Mouse (Mus musculus): ENCODE measurements at regions not wholly inside any gene's neighbourhood (a gene's known extent, or its start where the extent isn't known, plus 50 kb on each side); places are given as distances from the start of the nearest gene placed in this dataset.

- in situ Hi-C loops (cut with MboI; ENCODE audit: low pct_ligation_motif_present, low pct_unique_long_range_greater_than_20kb, low sequenced_read_pairs) (no loop called here), dilution Hi-C loops (cut with MboI; ENCODE audit: extremely low pct_ligation_motif_present, extremely low pct_unique_long_range_greater_than_20kb, low sequenced_read_pairs) (no loop called here)
- no peak overlapping the region for H3K27ac ChIP-seq (ENCODE audit: insufficient read depth, low read depth)
- no peak overlapping the region for H3K9ac ChIP-seq (ENCODE audit: insufficient read depth, low read depth)
- no peak for DNase-seq (ENCODE audit: extremely low read depth)
- no peaks in the 10 kb centered on the region for H3K9me3 ChIP-seq (replicated peaks; ENCODE audit: low read length)
- no peak for TF ChIP-seq ZC3H11A (IDR thresholded peaks at IDR 0.05; ENCODE audit: low read depth, low read length)
- no peak for TF ChIP-seq JUN (IDR thresholded peaks at IDR 0.05; ENCODE audit: insufficient read depth, low read depth, low read length)
- TF ChIP-seq CHD1 (IDR thresholded peaks at IDR 0.05; ENCODE audit: low read depth, low read length): no peak
- no peak for TF ChIP-seq TCF12 (IDR thresholded peaks at IDR 0.05; ENCODE audit: low read depth, low read length)
- TF ChIP-seq MAFK (IDR thresholded peaks at IDR 0.05; ENCODE audit: insufficient replicate concordance, low read length): no peak
- TF ChIP-seq MAX (IDR thresholded peaks at IDR 0.05; ENCODE audit: low read length): no peak
- no peak for TF ChIP-seq ZMIZ1 (IDR thresholded peaks at IDR 0.05; ENCODE audit: low read depth, low read length)
- no peaks in the 10 kb centered on the region for H3K4me1 ChIP-seq (ENCODE audit: control insufficient read depth in 1 of 2, insufficient read depth in 2 of 2)
- H3K4me2 ChIP-seq (ENCODE audit: insufficient read depth, low read depth, poor library complexity, severe bottlenecking): no peak overlapping the region
- H3K4me3 ChIP-seq (replicated peaks in 1 of 3; ENCODE audit: low read depth in 2 of 3, low read length in 2 of 3, poor library complexity in 1 of 3): no peak overlapping the region
- no peaks in the 10 kb centered on the region for H3K79me2 ChIP-seq (replicated peaks; ENCODE audit: control insufficient read depth, extremely low read depth, insufficient read depth, poor library complexity, severe bottlenecking)
- H3K36me3 ChIP-seq (replicated peaks in 1 of 2; ENCODE audit: control insufficient read depth in 1 of 2, insufficient read depth in 1 of 2, low read length in 1 of 2): no peaks in the 10 kb centered on the region
- no peaks in the 10 kb centered on the region for H3K27me3 ChIP-seq (replicated peaks)
Observed at GRCm38 (mm10) chr10:37841842-37842241, 703.1 kb upstream of the Marcks start.

DNA sequence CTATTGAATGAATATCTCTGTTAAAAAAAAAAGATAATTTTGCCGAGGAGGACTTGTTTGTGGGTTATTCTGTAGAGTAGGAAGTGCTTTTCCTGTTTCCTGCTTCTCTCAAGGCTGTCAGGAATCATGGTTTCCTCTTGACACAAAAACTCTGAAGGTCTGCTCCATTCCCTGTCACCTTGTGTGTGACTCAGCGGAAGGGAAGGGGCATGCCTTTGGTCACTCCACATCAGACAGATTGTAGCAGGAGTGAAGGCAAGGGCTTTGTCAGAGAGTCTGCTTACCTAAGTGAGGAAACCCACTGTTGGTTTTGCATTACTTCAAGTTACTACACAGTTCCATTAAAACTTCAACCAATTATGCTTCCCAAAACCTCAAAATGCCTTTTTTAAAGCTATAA, 699.0 kb upstream of the Marcks start:
- Histone ChIP-seq H3K9me3 (replicated peaks; ENCODE audit: low read length) (no peaks in the 10 kb centered on the region), H3K36me3 (replicated peaks in 1 of 2; ENCODE audit: control insufficient read depth in 1 of 2, insufficient read depth in 1 of 2, low read length in 1 of 2) (no peaks in the 10 kb centered on the region), H3K27me3 (replicated peaks) (no peaks in the 10 kb centered on the region), H3K9ac (ENCODE audit: insufficient read depth, low read depth) (no peak overlapping the region), H3K79me2 (replicated peaks; ENCODE audit: control insufficient read depth, extremely low read depth, insufficient read depth, poor library complexity, severe bottlenecking) (no peaks in the 10 kb centered on the region), H3K27ac (ENCODE audit: insufficient read depth, low read depth) (no peak overlapping the region), H3K4me3 (replicated peaks in 1 of 3; ENCODE audit: low read depth in 2 of 3, low read length in 2 of 3, poor library complexity in 1 of 3) (no peak overlapping the region), H3K4me2 (ENCODE audit: insufficient read depth, low read depth, poor library complexity, severe bottlenecking) (no peak overlapping the region), H3K4me1 (ENCODE audit: control insufficient read depth in 1 of 2, insufficient read depth in 2 of 2) (no peaks in the 10 kb centered on the region)
- in situ Hi-C loops (cut with MboI; ENCODE audit: low pct_ligation_motif_present, low pct_unique_long_range_greater_than_20kb, low sequenced_read_pairs): no loop called here
- dilution Hi-C loops (cut with MboI; ENCODE audit: extremely low pct_ligation_motif_present, extremely low pct_unique_long_range_greater_than_20kb, low sequenced_read_pairs): no loop called here
- no peak for TF ChIP-seq CHD1 (IDR thresholded peaks at IDR 0.05; ENCODE audit: low read depth, low read length)
- no peak for TF ChIP-seq ZNF384 (IDR thresholded peaks at IDR 0.05; ENCODE audit: low read depth, low read length)
- no peak for TF ChIP-seq MYC (IDR thresholded peaks at IDR 0.05; ENCODE audit: low read depth, low read length)
- no peak for TF ChIP-seq NRF1 (IDR thresholded peaks at IDR 0.05; ENCODE audit: low read depth, low read length)
- TF ChIP-seq RAD21 (IDR thresholded peaks at IDR 0.05; ENCODE audit: low read depth, low read length): no peak
- TF ChIP-seq USF2 (conservative IDR thresholded peaks at IDR 0.05; ENCODE audit: low read depth, low read length): no peak
- no peak for TF ChIP-seq ZKSCAN1 (IDR thresholded peaks at IDR 0.05; ENCODE audit: borderline replicate concordance, low read depth, low read length)
- TF ChIP-seq GABPA (IDR thresholded peaks at IDR 0.05; ENCODE audit: insufficient replicate concordance, low read depth, low read length): no peak
- no peak for TF ChIP-seq CTCF (conservative IDR thresholded peaks at IDR 0.05 in 1 of 2, IDR thresholded peaks at IDR 0.05 in 1 of 2; ENCODE audit: low read depth in 2 of 2, low read length in 2 of 2)
- no peak for TF ChIP-seq BHLHE40 (IDR thresholded peaks at IDR 0.05; ENCODE audit: low read depth, low read length)
- TF ChIP-seq ETS1 (conservative IDR thresholded peaks at IDR 0.05; ENCODE audit: low read depth, low read length): no peak
- no peak for TF ChIP-seq ELF1 (IDR thresholded peaks at IDR 0.05; ENCODE audit: low read depth, low read length)
- no peak for TF ChIP-seq HCFC1 (IDR thresholded peaks at IDR 0.05; ENCODE audit: low read depth, low read length)
- no peak for TF ChIP-seq ZMIZ1 (IDR thresholded peaks at IDR 0.05; ENCODE audit: low read depth, low read length)
- no peak for TF ChIP-seq KAT2A (IDR thresholded peaks at IDR 0.05; ENCODE audit: insufficient replicate concordance, low read length)
- no peak for TF ChIP-seq POLR2AphosphoS2 (IDR thresholded peaks at IDR 0.05; ENCODE audit: low read depth, low read length)
- DNase-seq (ENCODE audit: extremely low read depth): no peak

All from CH12.LX (cell line).